Mouse (Mus musculus): Measurements from ENCODE around the gene Wdr64. TPM values are rescaled to one million over a fixed set of nuclear protein-coding genes. Genes with fewer than 3 reads are reported as not detected.

The Wdr64 gene
- total and polyA plus RNA-seq, 3 experiments = not detected

DNA sequence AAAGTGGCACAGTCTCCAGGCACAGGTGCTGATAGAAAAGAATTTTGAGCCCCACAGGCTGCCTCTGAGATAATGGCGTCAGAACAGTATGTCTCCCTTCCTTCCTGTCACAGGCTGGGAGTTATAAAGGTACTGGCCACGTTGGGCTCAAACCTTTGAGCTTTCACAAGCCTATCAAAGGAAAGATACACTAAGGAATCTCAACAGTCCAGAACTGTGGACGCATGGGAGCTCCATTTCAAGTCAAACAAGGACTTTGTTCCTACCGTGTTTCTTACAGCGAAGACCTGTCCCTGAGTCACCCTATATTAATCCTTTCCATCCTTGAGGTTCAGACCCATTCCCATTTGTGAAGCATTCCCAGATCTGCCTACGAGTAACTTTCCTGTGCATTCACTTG lies 20.9 kb upstream of the Wdr64 start:
- dilution Hi-C loops (cut with MboI; ENCODE audit: extremely low pct_ligation_motif_present, extremely low pct_unique_long_range_greater_than_20kb, low sequenced_read_pairs) (no loop called here), in situ Hi-C loops (cut with MboI; ENCODE audit: low pct_ligation_motif_present, low pct_unique_long_range_greater_than_20kb, low sequenced_read_pairs) (loop anchor here (10.0 kb wide), 1 partner anchor 187 kb away; no protein-coding TSS in a partner anchor)
- Histone ChIP-seq H3K27me3 (replicated peaks) (no peaks in the 10 kb centered on the region), H3K36me3 (replicated peaks in 1 of 2; ENCODE audit: control insufficient read depth in 1 of 2, insufficient read depth in 1 of 2, low read length in 1 of 2) (no peaks in the 10 kb centered on the region), H3K27ac (ENCODE audit: insufficient read depth, low read depth) (no peak overlapping the region), H3K4me1 (ENCODE audit: control insufficient read depth in 1 of 2, insufficient read depth in 2 of 2) (peaks cover 0 to 15% of the 10 kb centered on the region in 2 experiments; a peak in 1 of 4 replicates), H3K79me2 (replicated peaks; ENCODE audit: control insufficient read depth, extremely low read depth, insufficient read depth, poor library complexity, severe bottlenecking) (no peaks in the 10 kb centered on the region), H3K9me3 (replicated peaks; ENCODE audit: low read length) (no peaks in the 10 kb centered on the region), H3K9ac (ENCODE audit: insufficient read depth, low read depth) (no peak overlapping the region), H3K4me3 (replicated peaks in 1 of 3; ENCODE audit: low read depth in 2 of 3, low read length in 2 of 3, poor library complexity in 1 of 3) (no peak overlapping the region), H3K4me2 (ENCODE audit: insufficient read depth, low read depth, poor library complexity, severe bottlenecking) (no peak overlapping the region)
- no peak for TF ChIP-seq HCFC1 (IDR thresholded peaks at IDR 0.05; ENCODE audit: low read depth, low read length)
- TF ChIP-seq MAX (IDR thresholded peaks at IDR 0.05; ENCODE audit: low read length) = no peak
- TF ChIP-seq UBTF (IDR thresholded peaks at IDR 0.05; ENCODE audit: low read depth, low read length) = no peak
- TF ChIP-seq NELFE (IDR thresholded peaks at IDR 0.05; ENCODE audit: low read depth, low read length) = no peak
- no peak for TF ChIP-seq RCOR1 (conservative IDR thresholded peaks at IDR 0.05; ENCODE audit: low read depth, low read length)
- no peak for TF ChIP-seq CTCF (conservative IDR thresholded peaks at IDR 0.05 in 1 of 2, IDR thresholded peaks at IDR 0.05 in 1 of 2; ENCODE audit: low read depth in 2 of 2, low read length in 2 of 2)
- no peak for TF ChIP-seq ZNF384 (IDR thresholded peaks at IDR 0.05; ENCODE audit: low read depth, low read length)
- TF ChIP-seq ZC3H11A (IDR thresholded peaks at IDR 0.05; ENCODE audit: low read depth, low read length) = no peak
- no peak for TF ChIP-seq MAFK (IDR thresholded peaks at IDR 0.05; ENCODE audit: insufficient replicate concordance, low read length)
- no peak for TF ChIP-seq USF2 (conservative IDR thresholded peaks at IDR 0.05; ENCODE audit: low read depth, low read length)
- TF ChIP-seq SIN3A (IDR thresholded peaks at IDR 0.05; ENCODE audit: low read length) = no peak
- TF ChIP-seq MXI1 (IDR thresholded peaks at IDR 0.05; ENCODE audit: low read depth, low read length) = no peak
- TF ChIP-seq KAT2A (IDR thresholded peaks at IDR 0.05; ENCODE audit: insufficient replicate concordance, low read length) = no peak
- TF ChIP-seq ZKSCAN1 (IDR thresholded peaks at IDR 0.05; ENCODE audit: borderline replicate concordance, low read depth, low read length) = no peak
- DNase-seq (ENCODE audit: extremely low read depth) = no peak

DNA sequence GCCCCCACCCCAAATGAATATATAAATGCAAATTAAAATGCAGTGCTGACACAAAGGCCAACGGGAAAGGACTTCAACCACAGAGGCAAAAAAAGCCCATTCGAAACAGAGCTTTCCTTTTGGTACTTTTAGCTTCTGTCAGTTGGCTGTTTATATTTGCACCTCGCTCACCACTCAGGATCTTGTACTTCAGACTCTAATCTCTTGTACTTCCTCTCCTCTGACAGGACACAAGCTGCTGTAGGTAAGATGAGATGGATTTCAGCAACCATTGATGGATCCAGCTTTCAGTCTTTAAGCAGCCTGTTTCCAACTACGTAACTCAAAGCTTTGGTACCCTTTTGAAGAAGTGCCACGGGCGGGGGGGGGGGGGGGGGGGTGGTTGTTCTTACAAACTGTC lies 17.4 kb upstream of the Wdr64 start:
- no peak for DNase-seq (ENCODE audit: extremely low read depth)
- Histone ChIP-seq H3K79me2 (replicated peaks; ENCODE audit: control insufficient read depth, extremely low read depth, insufficient read depth, poor library complexity, severe bottlenecking) (no peaks in the 10 kb centered on the region), H3K36me3 (replicated peaks in 1 of 2; ENCODE audit: control insufficient read depth in 1 of 2, insufficient read depth in 1 of 2, low read length in 1 of 2) (peaks cover 0 to 6% of the 10 kb centered on the region in 2 experiments), H3K4me3 (replicated peaks in 1 of 3; ENCODE audit: low read depth in 2 of 3, low read length in 2 of 3, poor library complexity in 1 of 3) (no peak overlapping the region), H3K4me1 (ENCODE audit: control insufficient read depth in 1 of 2, insufficient read depth in 2 of 2) (no peaks in the 10 kb centered on the region), H3K9me3 (replicated peaks; ENCODE audit: low read length) (no peaks in the 10 kb centered on the region), H3K27ac (ENCODE audit: insufficient read depth, low read depth) (no peak overlapping the region), H3K27me3 (replicated peaks) (no peaks in the 10 kb centered on the region), H3K9ac (ENCODE audit: insufficient read depth, low read depth) (no peak overlapping the region), H3K4me2 (ENCODE audit: insufficient read depth, low read depth, poor library complexity, severe bottlenecking) (no peak overlapping the region)
- in situ Hi-C loops (cut with MboI; ENCODE audit: low pct_ligation_motif_present, low pct_unique_long_range_greater_than_20kb, low sequenced_read_pairs) (no loop called here), dilution Hi-C loops (cut with MboI; ENCODE audit: extremely low pct_ligation_motif_present, extremely low pct_unique_long_range_greater_than_20kb, low sequenced_read_pairs) (no loop called here)
- TF ChIP-seq POLR2A (IDR thresholded peaks at IDR 0.05; ENCODE audit: low read depth, low read length) (no peak), MAZ (IDR thresholded peaks at IDR 0.05; ENCODE audit: low read depth, low read length) (no peak), TBP (conservative IDR thresholded peaks at IDR 0.05; ENCODE audit: low read depth, low read length) (no peak), NRF1 (IDR thresholded peaks at IDR 0.05; ENCODE audit: low read depth, low read length) (no peak), BHLHE40 (IDR thresholded peaks at IDR 0.05; ENCODE audit: low read depth, low read length) (no peak), JUN (IDR thresholded peaks at IDR 0.05; ENCODE audit: insufficient read depth, low read depth, low read length) (no peak), IRF4 (IDR thresholded peaks at IDR 0.05; ENCODE audit: low read depth, low read length) (no peak), ELF1 (IDR thresholded peaks at IDR 0.05; ENCODE audit: low read depth, low read length) (no peak), USF1 (IDR thresholded peaks at IDR 0.05; ENCODE audit: low read depth, low read length) (no peak), TCF12 (IDR thresholded peaks at IDR 0.05; ENCODE audit: low read depth, low read length) (no peak), ZKSCAN1 (IDR thresholded peaks at IDR 0.05; ENCODE audit: borderline replicate concordance, low read depth, low read length) (no peak), MAFK (IDR thresholded peaks at IDR 0.05; ENCODE audit: insufficient replicate concordance, low read length) (no peak), ZNF384 (IDR thresholded peaks at IDR 0.05; ENCODE audit: low read depth, low read length) (no peak), ZC3H11A (IDR thresholded peaks at IDR 0.05; ENCODE audit: low read depth, low read length) (no peak), HCFC1 (IDR thresholded peaks at IDR 0.05; ENCODE audit: low read depth, low read length) (no peak), MXI1 (IDR thresholded peaks at IDR 0.05; ENCODE audit: low read depth, low read length) (no peak), E2F4 (IDR thresholded peaks at IDR 0.05; ENCODE audit: insufficient replicate concordance, low read depth, low read length) (no peak), CHD1 (IDR thresholded peaks at IDR 0.05; ENCODE audit: low read depth, low read length) (no peak), RCOR1 (conservative IDR thresholded peaks at IDR 0.05; ENCODE audit: low read depth, low read length) (no peak), MYC (IDR thresholded peaks at IDR 0.05; ENCODE audit: low read depth, low read length) (no peak)

All from CH12.LX (cell line).